Mouse (Mus musculus) lung, postnatal 10 days (tissue): Measurements from ENCODE around the gene Rfx7.
"Not testable (repeated sequence)": the region's sequence is repeated elsewhere in the genome, so short reads cannot be mapped to it uniquely, and the experiment has no call there.

Experiments
- DNase-seq: peaks from one replicate; pipeline ENCODE4 v3.0.0; 2021

Rfx7 gene

GRCm38 (mm10) chr9:72666352-72667021 lies 134.4 kb downstream of the Rfx7 start:
- DNase-seq, result not testable (repeated sequence)

- no peak for DNase-seq
Measured at GRCm38 (mm10) chr9:72667126-72667525, 135.1 kb downstream of the Rfx7 start.

- no peak for DNase-seq
Measured at GRCm38 (mm10) chr9:72669383-72669782, 137.3 kb downstream of the Rfx7 start.

- DNase-seq, result peak; percentile 91
Measured at GRCm38 (mm10) chr9:72672361-72672760, 140.3 kb downstream of the Rfx7 start.
